Mouse (Mus musculus): ENCODE measurements at regions not wholly inside any gene's neighbourhood (a gene's known extent, or its start where the extent isn't known, plus 50 kb on each side); places are given as distances from the start of the nearest gene placed in this dataset.

GRCm38 (mm10) chr7:136780708-136781107 is 113.7 kb upstream of the Mgmt start:
- no peak for DNase-seq (ENCODE audit: low read depth, low spot score)

DNA sequence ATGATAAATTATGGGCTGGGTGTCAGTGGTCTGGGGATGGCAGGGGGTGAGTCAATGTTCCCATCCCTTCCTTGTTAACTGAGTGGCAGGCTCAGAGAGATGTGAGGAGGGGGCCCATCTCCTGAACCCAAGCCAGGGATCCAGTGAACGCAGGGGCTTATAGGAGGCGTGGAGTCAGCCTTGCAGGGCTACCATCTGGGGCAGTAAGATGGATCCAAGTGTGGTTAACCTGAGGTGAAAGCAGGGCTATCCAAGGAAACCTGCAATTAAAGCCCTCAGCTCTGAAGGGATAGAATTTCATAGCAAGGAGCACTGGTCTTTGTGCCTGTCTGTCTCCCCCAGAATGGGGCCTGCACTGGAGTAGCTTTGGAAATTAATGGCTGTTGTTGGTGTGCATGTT is 103.3 kb upstream of the Mgmt start:
- no peak for DNase-seq (ENCODE audit: low read depth, low spot score)

DNA sequence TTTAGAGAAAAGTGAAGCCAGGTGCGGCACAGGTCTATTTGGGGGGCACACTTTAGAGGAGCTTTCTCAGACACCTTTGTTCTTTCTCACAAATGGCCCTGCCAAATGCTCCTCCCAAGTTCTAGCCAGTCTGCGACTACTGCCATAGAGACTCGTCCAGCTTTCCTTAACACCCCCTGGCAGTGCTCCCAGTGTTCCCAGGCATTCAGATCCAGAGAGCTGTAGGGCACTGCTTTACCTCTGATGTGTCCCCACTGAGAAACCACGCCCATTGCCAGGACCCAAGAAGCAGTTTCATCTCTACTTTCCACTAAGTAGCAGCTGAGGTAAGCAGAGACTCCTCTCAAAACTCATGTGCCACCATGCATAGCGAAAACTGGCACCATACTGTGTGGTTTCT is 102.3 kb upstream of the Mgmt start:
- DNase-seq (ENCODE audit: low read depth, low spot score) = no peak

DNA sequence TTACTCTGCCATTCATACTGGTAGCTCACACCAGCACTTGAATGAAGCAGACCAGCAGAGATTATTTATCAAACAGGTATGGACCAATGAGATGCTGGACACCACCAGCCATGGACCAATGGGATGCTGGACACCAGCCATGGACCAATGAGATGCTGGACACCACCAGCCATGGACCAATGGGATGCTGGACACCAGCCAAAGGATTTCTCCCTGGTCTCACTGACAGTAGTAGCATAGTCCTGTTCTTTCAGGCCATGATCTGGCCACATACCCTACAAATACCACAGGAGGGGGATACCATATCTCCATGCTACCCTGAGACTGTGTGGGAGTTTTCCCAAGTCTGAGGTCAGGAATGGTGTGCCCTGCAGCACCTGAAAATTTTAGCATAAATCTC is 98.0 kb upstream of the Mgmt start:
- DNase-seq (ENCODE audit: low read depth, low spot score) = no peak

DNA sequence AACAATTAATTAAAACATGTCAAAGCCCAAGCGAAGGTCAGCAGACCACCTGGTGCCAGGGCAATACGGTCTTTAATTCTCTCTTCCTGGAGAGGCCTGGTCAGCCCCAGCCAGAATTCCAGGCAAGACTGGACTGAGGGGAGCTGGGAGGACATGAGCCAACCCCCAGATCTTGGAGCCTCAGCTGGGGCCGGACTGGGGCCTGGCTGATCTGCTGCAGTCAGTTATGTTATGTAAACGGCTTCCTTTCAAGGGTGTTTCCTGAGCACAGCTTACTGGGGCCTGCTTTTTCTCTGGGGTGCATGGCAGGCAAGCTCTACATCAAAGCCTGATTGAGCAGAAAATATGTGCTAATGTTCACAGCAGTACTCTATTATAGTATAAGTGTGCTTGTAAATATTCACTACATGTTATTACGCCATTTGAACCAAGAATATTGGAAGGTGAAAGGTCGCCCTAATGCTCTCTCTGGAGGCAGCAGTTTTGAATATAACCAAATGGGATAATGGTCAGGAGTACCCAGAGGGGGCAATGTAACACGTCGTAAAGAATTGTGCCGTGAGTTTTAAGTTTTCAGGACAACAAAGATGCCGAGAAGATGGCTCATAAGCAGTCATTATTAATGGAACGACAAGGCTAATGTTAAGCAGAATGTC is 96.5 kb upstream of the Mgmt start:
- no peak for DNase-seq (ENCODE audit: low read depth, low spot score)

- no peak for DNase-seq (ENCODE audit: low read depth, low spot score)
These were observed 95.8 kb upstream of the Mgmt start for GRCm38 (mm10) chr7:136798605-136799004.

DNA sequence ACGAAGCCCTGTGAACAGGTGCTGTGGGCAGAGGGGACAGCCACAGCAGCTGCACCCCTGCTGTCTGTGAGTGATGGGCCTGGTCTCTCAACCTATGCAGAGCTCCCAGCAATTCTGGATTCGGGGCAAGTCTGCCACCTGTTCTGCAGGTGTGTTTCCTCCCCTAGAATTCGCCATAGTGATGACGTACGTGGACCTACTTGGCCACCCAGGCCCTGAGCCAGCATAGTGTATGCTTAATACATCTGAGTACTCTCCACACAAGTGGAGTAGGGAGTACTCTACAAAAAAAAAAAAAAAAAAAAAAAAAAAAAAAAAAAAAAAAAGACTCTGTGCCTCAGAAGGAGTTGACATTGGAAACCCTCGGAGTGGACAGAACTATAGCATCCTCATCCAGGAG is 87.3 kb upstream of the Mgmt start:
- no peak for DNase-seq (ENCODE audit: low read depth, low spot score)

- peak; percentile 61 for DNase-seq (ENCODE audit: low read depth, low spot score)
These were observed 86.4 kb upstream of the Mgmt start for GRCm38 (mm10) chr7:136807968-136808367.

DNA sequence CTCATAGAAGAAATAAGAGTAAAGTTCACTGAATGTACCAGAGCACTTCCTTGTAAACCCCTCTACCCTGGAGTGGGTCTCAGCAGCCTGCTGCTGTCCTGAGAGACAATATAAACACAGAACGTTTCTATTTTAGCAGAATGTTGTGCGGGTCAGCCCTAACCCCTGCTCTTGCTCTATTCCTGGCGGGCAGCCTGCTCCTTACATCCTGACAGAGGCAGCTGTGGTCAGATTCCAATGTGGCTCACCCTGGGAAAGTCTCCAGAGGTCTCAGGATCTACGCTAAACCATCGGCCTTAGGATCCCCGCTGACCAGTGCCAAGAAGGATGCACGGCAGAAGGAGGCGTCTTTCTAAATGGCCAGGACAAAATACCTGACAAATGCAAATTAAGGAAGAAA is 84.8 kb upstream of the Mgmt start:
- no peak for DNase-seq (ENCODE audit: low read depth, low spot score)

- DNase-seq (ENCODE audit: low read depth, low spot score) = peak; percentile 69
These were observed 80.6 kb upstream of the Mgmt start for GRCm38 (mm10) chr7:136813691-136814325.

DNA sequence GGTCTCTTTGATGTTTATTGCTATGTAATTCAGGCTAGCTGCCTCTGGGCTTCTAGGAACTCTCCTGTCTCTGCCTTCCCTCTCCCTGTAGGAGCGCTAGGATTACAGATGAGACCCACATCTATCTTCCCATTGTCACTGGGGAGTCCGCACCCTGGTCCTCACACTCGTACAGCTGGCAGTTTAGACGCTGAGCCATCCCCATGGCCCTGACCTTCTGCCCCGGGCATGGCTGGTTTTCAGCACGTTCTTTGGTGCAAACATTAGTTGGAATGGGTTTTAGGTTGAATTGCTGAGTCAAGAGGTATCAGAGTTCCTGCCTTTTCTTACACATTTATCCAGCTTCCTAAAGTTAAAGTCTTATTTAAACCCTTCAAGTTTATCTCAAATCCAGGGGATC is 79.7 kb upstream of the Mgmt start:
- DNase-seq (ENCODE audit: low read depth, low spot score) = no peak

- DNase-seq (ENCODE audit: low read depth, low spot score) = no peak
These were observed 74.1 kb upstream of the Mgmt start for GRCm38 (mm10) chr7:136820291-136820690.

GRCm38 (mm10) chr7:136825647-136826046 is 68.8 kb upstream of the Mgmt start:
- DNase-seq (ENCODE audit: low read depth, low spot score) = peak; percentile 36

- DNase-seq (ENCODE audit: low read depth, low spot score) = no peak
These were observed 64.6 kb upstream of the Mgmt start for GRCm38 (mm10) chr7:136829621-136830313.

DNA sequence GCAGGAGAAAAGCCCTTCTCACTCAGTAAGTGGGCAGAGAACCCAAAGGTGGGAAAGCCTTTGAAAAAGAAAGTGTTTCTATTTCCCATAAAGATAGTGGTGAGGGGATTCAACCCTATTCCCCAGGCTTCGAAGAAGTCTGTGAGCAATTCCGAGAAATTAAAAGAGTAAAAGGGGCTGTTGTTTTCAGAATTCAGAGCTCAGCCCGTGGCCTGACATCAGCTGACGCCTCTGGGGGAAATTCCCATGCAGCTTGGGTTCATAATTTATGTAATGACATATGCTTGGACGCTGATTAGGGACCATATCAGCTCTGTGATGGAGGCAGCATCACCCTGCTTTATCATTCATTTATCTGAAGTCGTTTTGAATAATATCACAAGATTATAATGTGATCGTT is 62.0 kb upstream of the Mgmt start:
- no peak for DNase-seq (ENCODE audit: low read depth, low spot score)

DNA sequence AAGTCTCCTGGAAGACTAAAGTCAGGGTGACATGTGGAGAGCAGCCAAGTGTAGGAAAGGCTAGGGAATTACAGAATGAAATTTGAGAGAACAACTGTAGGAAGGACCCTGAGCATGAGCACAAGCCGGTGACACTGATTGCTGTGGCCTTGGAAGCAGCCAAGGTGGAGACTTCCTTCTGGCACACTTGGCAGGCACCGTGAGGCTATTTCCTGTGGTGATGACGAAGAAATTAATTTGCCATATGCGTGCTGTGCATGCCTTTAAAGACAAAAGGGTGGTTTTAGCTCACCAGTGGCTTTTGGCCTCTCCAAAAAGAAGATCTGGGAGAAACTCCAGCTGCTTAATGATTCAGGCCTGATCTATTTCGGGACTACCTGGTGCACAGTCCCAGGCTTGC is 55.4 kb upstream of the Mgmt start:
- DNase-seq (ENCODE audit: low read depth, low spot score) = no peak

GRCm38 (mm10) chr7:136840224-136840623 is 54.2 kb upstream of the Mgmt start:
- no peak for DNase-seq (ENCODE audit: low read depth, low spot score)

- DNase-seq (ENCODE audit: low read depth, low spot score) = no peak
These were observed 51.7 kb upstream of the Mgmt start for GRCm38 (mm10) chr7:136842751-136843150.

- DNase-seq (ENCODE audit: low read depth, low spot score) = no peak
These were observed 50.1 kb upstream of the Mgmt start for GRCm38 (mm10) chr7:136844282-136844681.
